Mouse (Mus musculus) kidney, postnatal 36 days (tissue): Measurements from ENCODE around the gene Cfap69.
"Not testable (repeated sequence)": the region's sequence is repeated elsewhere in the genome, so short reads cannot be mapped to it uniquely, and the experiment has no call there.

Source experiments
- DNase-seq, 2 experiments: peaks; one replicate each; pipeline ENCODE4 v3.0.0; 2021 to 2022; ENCODE audit warnings: mixed read lengths in 2 of 2

The Cfap69 gene

DNA sequence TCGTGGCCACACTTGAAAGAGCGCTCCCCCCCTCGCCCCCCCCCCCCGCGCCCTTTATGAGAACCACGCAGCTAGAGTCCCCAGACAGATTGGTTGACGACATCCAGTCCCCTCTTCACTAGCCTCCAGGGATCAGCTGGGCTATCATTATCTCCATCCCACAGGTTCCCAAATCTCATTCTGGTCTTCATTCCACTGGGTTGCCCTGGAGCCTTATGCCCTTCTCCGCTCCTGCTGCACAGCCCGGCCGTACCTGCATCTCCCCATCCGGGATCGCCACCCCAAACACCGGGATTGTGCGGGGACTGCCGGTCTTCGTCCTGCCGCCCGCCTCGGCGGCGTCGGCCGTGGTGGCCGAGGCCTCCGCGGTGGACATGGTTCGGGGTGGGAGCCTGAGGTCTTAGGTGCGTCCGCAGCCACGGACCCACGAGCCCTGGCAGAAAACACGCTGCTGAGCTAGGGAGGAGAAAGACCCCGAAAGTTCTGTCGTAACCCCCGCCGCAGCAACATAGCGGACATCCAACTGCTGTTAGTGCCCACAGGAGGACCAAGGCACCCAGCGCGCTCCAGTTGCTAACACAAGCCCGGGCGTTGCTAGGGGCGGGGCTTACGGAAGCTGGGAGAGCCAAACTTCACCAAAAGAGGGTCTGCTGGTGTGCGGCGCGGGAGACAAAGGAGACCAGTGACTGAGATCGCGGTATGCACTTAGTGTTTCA lies at the start of gene Cfap69:
Cfap69 (minus strand) TSS at position 585 of the 716 bp plus-strand sequence.
- DNase-seq: peak; percentile 71 to 86

DNA sequence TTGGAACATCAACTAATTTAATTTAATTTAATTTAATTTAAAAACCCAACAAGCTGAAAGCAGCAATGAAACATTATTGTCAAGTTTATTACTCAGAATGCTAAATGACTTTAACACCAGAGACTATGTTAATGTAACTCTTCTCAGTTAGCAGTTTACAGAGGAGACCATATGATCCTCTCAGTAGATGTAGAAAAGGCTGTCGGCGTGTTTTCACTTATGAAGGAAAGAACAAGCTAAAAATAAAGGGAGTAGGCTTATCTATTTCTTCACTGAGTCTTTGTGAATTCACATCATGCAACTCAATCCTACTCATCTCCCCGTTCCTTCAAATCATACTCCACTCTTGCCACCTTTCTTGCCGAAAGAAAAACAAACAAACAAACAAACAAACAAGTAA lies 47.0 kb upstream of the Cfap69 start:
- DNase-seq: no peak

DNA sequence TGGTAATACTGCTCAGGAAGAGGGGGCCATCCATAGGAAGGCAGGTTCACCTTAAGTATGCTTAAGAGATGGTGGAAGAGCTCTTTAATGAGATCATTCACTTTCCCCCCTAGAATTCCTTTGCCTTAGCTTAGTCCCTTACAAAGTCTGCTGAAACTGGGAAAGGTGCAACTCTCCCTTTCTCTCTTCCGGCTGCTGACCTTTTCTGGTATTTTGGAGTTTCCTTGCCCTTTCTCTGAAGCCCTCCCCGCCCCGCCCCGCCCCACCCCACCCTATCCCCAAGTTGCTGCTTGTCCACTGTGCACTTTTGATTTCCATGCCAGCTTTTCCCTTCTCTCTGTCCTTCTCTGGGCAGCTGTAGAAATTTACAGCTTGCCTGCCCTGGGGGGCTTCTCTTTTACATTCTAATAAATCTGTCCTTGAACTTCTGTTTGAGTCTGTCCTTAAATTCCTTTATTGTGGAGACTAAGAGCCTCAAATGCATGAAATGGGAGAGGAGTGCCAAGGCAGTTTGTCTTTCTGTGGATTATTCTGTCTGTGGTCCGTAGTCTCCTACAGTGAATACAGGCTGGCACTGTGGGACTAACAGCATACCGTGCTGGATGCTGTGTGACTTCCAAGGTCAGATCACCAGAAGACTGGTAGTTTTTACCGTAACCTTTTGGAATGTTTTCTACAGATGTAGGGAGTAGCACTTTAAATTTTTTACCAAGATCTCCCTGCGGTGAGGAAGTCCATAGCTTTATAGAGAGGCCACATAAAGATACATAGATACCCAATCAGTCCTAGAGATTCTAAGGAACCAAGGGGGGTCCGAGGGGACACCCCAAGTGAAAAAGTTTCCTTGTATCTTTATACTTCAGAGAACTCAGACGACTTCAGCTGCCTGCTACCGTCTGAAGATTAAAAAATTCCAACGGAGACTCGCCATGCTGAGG lies 43.6 kb upstream of the Cfap69 start:
- no peak for DNase-seq

DNA sequence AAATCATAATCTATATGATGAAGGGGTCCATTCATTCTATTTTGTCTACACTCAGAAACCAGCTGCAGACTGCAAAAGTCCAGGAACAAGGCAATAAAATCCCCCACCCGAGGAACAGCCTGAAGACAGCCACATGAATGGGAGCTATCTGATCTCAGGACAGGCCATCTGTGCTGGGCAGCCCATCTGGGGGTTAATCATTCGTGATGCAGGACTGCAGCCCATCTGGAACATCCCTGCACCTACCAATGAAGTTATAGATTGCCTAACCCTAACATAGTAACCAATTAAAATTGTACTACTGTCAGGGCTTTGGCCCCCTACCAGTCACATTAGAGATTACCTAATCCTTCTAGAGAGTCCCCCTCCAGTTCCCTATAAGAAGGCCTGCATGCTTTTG lies 41.0 kb upstream of the Cfap69 start:
- no peak for DNase-seq

DNA sequence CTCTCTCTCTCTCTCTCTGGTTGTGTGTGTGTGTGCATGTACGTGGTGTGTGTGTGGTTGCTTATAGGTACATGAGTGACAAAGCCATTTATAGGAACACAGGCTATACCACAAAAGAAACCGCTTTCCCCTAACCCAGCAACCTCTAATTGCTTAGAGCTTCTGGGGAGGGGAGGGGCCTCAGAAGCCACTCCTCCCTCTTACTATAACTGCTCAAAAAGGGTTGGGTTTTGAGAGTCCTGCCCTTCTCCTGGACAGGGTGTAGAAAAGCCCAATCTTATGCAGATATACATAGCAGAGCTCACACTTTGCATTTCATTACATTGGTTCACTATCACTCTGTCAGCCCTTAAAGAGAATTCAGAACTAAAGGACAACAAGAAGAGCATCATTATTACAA lies 36.3 kb upstream of the Cfap69 start:
- no peak for DNase-seq

- DNase-seq: no peak
Measured at GRCm38 (mm10) chr5:5698830-5699229, 34.8 kb upstream of the Cfap69 start.

GRCm38 (mm10) chr5:5695401-5695942 lies 31.4 kb upstream of the Cfap69 start:
- DNase-seq: no peak

DNA sequence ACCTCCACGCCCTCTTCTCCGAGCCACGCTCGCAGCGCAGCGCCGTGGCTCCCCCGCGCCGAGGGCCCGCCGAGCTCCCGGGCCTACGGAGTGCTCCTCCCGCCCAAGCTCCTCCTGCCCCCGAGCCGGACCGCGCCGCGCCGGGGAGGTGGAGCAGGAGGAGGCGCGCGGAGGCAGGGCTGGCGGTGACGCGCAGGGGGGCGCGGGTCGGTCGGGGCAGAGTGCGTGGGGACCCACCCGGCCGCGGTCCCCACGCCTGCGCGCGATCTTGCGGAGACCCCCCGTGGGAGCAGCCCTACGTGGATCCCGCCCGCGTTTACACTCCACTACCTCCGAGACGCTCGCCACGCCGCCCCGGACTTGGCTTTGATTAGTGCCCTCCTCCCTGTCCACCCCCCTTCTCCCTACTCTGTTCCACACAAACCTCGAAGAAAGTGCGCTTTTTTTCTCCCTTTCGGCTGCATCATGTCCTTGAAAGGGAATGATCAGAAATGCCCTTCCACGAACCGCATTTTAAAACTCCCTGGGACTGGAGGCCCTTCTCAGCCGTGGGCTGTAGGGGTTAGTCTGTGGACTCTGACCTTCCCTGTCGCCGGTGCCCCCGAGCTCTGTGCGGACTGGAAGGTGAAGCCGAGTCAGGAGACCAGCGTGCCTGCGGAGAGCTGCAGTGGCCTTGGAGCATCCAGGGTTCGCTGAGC lies 30.1 kb upstream of the Cfap69 start, which contains the start of gene Steap2:
Steap2 (minus strand) TSS at position 623 of the 698 bp plus-strand sequence.
- DNase-seq: peak; percentile 79 to 80

GRCm38 (mm10) chr5:5693541-5693955 lies 29.5 kb upstream of the Cfap69 start:
- peak in 1 of 2 experiments; percentile 30 for DNase-seq

- DNase-seq: no peak
Measured at GRCm38 (mm10) chr5:5692167-5692738, 28.2 kb upstream of the Cfap69 start.

DNA sequence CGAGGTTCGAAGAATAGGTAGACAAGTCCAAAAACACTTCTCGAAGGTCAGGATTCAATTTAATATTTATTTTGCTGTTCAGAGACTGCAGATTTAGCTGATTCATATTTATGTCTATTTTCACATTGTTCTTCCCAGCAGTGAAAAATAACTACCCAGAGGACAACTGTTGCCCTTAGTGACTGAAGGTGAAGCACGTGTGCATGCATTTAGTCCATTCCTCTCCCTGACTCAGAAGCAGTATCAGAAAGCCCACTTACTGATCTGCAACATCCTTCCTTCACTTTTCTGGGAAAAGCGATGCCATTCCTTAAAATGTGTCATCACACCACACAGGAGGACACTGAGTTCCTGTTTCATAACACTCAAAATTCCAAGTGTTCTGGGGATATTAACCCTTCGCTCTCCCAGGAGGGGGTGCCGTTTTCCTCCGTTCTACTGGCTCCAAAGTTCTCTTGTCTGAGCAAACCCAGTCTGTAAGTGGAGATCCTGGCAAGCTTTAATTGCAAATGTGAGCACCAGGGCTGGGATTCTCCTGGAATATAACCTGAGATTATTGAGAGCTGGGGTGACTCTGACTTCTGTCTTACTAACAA lies 25.0 kb upstream of the Cfap69 start:
- DNase-seq: peak in 1 of 2 experiments; percentile 48

GRCm38 (mm10) chr5:5688228-5688627 lies 24.2 kb upstream of the Cfap69 start:
- no peak for DNase-seq

DNA sequence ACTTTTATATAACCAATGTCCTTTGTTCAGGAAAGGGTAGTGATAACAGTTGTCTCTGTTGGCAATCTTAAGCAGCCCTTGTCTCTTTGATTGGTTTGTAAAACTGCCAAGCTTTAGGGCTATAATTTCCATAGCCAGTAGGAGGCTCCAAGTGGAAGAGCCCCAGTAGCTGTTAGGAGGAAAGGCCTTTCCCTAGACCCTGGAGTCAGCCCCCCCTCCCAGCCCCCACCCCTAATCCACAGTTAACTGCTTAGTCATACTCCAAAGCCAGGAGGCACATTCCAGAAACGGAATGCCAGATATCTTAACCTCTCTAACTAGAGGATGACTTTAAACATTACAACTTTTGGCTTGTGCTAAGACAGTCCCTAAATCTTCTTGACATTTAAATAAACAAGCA lies 22.9 kb upstream of the Cfap69 start:
- no peak for DNase-seq

DNA sequence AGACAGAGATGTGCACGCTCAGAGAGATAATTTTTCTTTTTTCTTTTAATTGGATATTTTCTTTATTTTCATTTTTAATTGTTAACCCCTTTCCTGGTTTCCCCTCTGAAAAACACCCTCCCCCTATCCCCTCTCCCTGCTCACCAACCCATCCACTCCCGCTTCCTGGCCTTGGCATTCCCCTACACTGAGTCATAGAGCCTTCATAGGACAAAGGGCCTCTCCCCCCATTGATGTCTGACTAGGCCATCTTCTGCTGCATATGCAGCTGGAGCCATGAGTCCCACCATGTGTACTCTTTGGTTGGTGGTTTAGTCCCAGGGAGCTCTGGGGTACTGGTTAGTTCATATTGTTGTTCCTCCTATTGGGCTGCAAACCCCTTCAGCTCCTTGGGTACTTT lies 20.9 kb upstream of the Cfap69 start:
- DNase-seq: not testable (repeated sequence)

DNA sequence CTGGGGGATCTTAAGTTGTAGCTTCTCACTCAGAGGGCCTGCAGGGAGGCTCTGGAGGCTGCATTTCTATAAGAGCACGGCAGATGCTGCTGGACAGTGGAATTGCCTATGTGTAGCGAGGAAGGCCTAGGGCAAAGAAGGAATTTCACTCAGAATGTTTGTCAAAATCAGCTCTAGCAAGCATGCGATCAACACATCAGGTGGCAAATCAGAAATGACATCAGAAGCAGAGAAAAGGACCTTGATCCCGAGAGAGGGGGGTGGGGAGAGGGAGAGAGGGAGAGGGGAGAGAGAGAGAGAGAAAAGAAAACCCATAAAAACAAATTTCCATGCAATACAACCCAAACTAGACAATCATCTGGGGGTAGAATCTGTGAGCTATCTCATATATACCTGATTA lies 19.3 kb upstream of the Cfap69 start:
- no peak for DNase-seq

GRCm38 (mm10) chr5:5679459-5679858 lies 15.4 kb upstream of the Cfap69 start:
- no peak for DNase-seq

DNA sequence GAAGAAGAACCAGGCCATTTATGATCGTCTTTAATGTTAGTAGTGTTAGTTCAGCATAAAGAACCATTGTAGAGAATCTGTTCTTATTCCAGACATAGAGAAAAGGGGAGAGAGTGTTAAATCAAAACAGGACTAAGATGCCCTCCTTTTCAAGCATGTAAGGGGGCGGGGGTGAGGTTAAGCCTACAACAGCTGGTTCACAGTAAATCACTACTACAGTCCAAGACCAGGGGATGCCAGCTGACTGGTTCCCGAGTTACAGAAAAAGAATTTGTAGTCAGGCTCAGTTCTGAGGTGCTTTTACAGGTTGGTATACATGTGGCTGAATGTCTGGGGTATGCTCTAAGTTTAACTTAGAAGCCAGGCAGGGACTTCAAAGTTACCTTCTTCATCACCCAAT lies 12.0 kb upstream of the Cfap69 start:
- no peak for DNase-seq

DNA sequence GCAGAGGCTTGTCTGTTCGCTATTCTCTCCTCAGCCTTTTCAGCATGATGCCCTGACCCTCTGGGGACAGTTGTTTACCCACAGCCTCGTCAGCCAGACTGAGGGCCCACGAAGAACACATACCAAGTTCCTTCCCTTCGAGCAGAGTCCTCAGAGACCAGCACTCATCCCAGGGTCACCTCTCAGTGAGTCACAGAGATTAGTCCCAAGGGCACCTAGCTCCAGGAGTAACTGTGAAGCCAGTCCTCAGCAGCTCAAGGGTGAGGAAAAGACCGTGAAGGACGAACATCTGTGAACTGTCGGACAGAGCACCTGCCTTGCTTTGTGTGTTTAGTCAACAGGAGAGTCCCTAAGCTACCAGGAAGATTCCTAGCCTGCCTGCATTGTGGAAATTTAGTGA lies 4.9 kb upstream of the Cfap69 start:
- no peak for DNase-seq

GRCm38 (mm10) chr5:5664371-5664926 lies 410 bp upstream of the Cfap69 start:
- no peak for DNase-seq

DNA sequence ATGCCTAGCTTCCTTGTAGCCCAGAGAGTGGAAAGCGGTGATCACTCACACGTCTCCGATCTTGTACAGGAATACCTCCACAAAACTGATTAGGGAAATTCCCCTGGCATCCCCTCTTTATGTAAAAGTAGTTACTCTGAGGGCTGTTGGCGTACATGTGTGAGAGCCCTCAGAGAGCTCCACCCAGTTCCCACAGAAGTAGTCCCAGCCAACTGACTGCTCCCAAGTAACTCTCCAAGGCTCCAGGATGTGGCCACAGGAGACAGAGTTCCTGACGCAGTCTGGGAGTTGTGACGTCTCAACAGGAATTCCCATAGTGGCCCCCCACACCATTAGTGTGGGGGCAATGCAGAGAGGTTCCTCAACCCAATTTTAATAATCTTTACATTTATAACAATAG lies 982 bp downstream of the Cfap69 start:
- no peak for DNase-seq

DNA sequence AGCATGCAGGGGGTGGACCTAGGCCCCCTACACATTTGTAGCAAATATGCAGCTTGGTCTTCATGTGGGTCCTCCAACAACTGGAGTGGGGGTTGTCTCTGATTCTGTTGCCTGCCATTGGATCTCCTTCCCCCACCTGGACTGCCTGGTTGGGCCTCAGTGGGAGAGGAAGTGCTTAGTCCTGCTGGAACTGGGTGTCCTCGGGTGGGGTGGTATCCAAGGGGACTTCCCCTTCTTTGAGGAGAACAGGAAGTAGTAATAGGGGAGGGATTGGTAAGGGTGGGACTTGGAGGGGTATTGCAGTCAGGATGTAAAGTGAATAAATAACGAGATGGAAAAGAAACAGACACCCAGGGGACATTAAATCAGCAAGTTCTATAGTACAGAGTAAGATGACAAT lies 5.4 kb downstream of the Cfap69 start:
- DNase-seq: no peak

DNA sequence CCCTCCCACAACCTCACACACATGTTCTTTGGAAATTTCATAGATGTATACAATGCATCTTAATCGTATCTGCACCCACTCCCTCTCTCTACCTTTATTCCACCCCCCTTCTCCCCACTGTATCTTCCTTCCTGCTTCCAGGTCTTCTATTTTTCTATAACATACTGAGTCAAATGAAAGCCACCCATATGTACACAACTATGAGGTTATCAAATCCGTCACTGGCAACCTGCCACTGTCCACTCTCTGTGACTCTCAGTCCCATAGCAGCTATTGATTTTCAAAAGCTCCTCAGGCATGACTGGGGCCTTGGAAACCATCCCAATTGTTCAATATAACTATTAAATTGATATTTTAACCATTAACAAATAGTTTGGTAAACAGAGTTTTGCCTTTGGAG lies 6.1 kb downstream of the Cfap69 start:
- DNase-seq: no peak
